Mouse (Mus musculus): Measurements from ENCODE around the gene Cpeb3. TPM values are rescaled to one million over a fixed set of nuclear protein-coding genes. Genes with fewer than 3 reads are reported as not detected.
"Not testable (repeated sequence)": the region's sequence is repeated elsewhere in the genome, so short reads cannot be mapped to it uniquely, and the experiment has no call there.

Cpeb3 gene
- total RNA-seq, 2 experiments from 2014 or later, result 76.3 to 81.7 TPM

- intact Hi-C loops (cut with DNase I), result loop anchor here (2.0 to 5.0 kb wide), 4 partner anchors 33 to 290 kb away; partner anchors contain the start of gene Fgfbp3
- peak; percentile 85 for DNase-seq (ENCODE audit: low spot score)
Measured at GRCm38 (mm10) chr19:37207303-37208175, 862 bp downstream of the Cpeb3 start, which contains the start of gene March5. Gene March5 (plus strand): TSS chr19:37207543.

- DNase-seq (ENCODE audit: low spot score), result peak; percentile 26
- intact Hi-C loops (cut with DNase I), result loop anchor here (5.0 kb wide), 3 partner anchors 139 to 289 kb away; partner anchors contain the start of gene Fgfbp3
Measured at GRCm38 (mm10) chr19:37206641-37207302, 1.6 kb downstream of the Cpeb3 start.

GRCm38 (mm10) chr19:37205155-37205554 lies 3.2 kb downstream of the Cpeb3 start:
- not testable (repeated sequence) for DNase-seq (ENCODE audit: low spot score)
- intact Hi-C loops (cut with DNase I), result loop anchor here (5.0 kb wide), 3 partner anchors 138 to 288 kb away; partner anchors contain the start of gene Fgfbp3

- DNase-seq (ENCODE audit: low spot score), result no peak
- intact Hi-C loops (cut with DNase I), result no loop called here
Measured at GRCm38 (mm10) chr19:37203371-37203770, 5.0 kb downstream of the Cpeb3 start.

GRCm38 (mm10) chr19:37199889-37200288 lies 8.5 kb downstream of the Cpeb3 start:
- DNase-seq (ENCODE audit: low spot score), result no peak
- intact Hi-C loops (cut with DNase I), result no loop called here

GRCm38 (mm10) chr19:37198165-37198880 lies 10.1 kb downstream of the Cpeb3 start:
- no peak for DNase-seq (ENCODE audit: low spot score)
- intact Hi-C loops (cut with DNase I), result no loop called here

- intact Hi-C loops (cut with DNase I), result no loop called here
- no peak for DNase-seq (ENCODE audit: low spot score)
Measured at GRCm38 (mm10) chr19:37192475-37193058, 15.8 kb downstream of the Cpeb3 start.

GRCm38 (mm10) chr19:37188366-37188948 lies 19.9 kb downstream of the Cpeb3 start:
- intact Hi-C loops (cut with DNase I), result no loop called here
- no peak for DNase-seq (ENCODE audit: low spot score)

GRCm38 (mm10) chr19:37177819-37178708 lies 30.3 kb downstream of the Cpeb3 start:
- intact Hi-C loops (cut with DNase I), result loop anchor here (5.0 kb wide), 1 partner anchor 126 kb away; no protein-coding TSS in a partner anchor
- peak; percentile 7 for DNase-seq (ENCODE audit: low spot score)

GRCm38 (mm10) chr19:37176879-37177462 lies 31.4 kb downstream of the Cpeb3 start:
- DNase-seq (ENCODE audit: low spot score), result no peak
- intact Hi-C loops (cut with DNase I), result loop anchor here (5.0 kb wide), 1 partner anchor 125 kb away; no protein-coding TSS in a partner anchor

GRCm38 (mm10) chr19:37175919-37176318 lies 32.5 kb downstream of the Cpeb3 start:
- intact Hi-C loops (cut with DNase I), result loop anchor here (2.0 to 5.0 kb wide), 2 partner anchors 33 to 124 kb away; partner anchors contain the start of gene Cpeb3
- no peak for DNase-seq (ENCODE audit: low spot score)

- intact Hi-C loops (cut with DNase I), result loop anchor here (2.0 to 5.0 kb wide), 2 partner anchors 33 to 123 kb away; partner anchors contain the start of gene Cpeb3
- peak; percentile 34 for DNase-seq (ENCODE audit: low spot score)
Measured at GRCm38 (mm10) chr19:37175436-37175805, 33.0 kb downstream of the Cpeb3 start.

- intact Hi-C loops (cut with DNase I), result loop anchor here (2.0 to 5.0 kb wide), 2 partner anchors 34 to 123 kb away; partner anchors contain the start of gene Cpeb3
- DNase-seq (ENCODE audit: low spot score), result no peak
Measured at GRCm38 (mm10) chr19:37174716-37175435, 33.5 kb downstream of the Cpeb3 start.

GRCm38 (mm10) chr19:37174116-37174715 lies 34.2 kb downstream of the Cpeb3 start:
- intact Hi-C loops (cut with DNase I), result loop anchor here (2.0 kb wide), 1 partner anchor 35 kb away; the partner anchor contains the start of gene Cpeb3
- DNase-seq (ENCODE audit: low spot score), result no peak

GRCm38 (mm10) chr19:37173331-37174115 lies 34.9 kb downstream of the Cpeb3 start:
- no peak for DNase-seq (ENCODE audit: low spot score)
- intact Hi-C loops (cut with DNase I), result loop anchor here (2.0 kb wide), 2 partner anchors 35 to 95 kb away; partner anchors contain the start of gene Cpeb3

Measured in heart, postnatal 25 days (tissue).